Mouse (Mus musculus) cerebellum, adult 8-10 months (tissue): ENCODE measurements around the gene Olfr1029.
"Not testable (repeated sequence)": the region's sequence is repeated elsewhere in the genome, so short reads cannot be mapped to it uniquely, and the experiment has no call there.

Source experiments
- DNase-seq: peaks from one replicate; pipeline ENCODE4 v3.0.0; 2022

The Olfr1029 gene

GRCm38 (mm10) chr2:85973595-85973994, at the start of gene Olfr1029:
TSS of gene Olfr1029 (plus strand) at chr2:85973895.
- DNase-seq: no peak

GRCm38 (mm10) chr2:85950137-85950536, 23.6 kb upstream of the Olfr1029 start, which contains the start of gene Olfr1028:
TSS of gene Olfr1028 (plus strand) at chr2:85950437.
- DNase-seq: no peak

- DNase-seq: no peak
These were observed 5.3 kb downstream of the Olfr1029 start, which contains the start of gene Olfr1030 for GRCm38 (mm10) chr2:85978976-85979375. TSS of gene Olfr1030 (plus strand) at chr2:85979276.

GRCm38 (mm10) chr2:85990004-85990403, 16.3 kb downstream of the Olfr1029 start, which contains the start of gene Olfr1031:
TSS of gene Olfr1031 (plus strand) at chr2:85990304.
- no peak for DNase-seq

DNA sequence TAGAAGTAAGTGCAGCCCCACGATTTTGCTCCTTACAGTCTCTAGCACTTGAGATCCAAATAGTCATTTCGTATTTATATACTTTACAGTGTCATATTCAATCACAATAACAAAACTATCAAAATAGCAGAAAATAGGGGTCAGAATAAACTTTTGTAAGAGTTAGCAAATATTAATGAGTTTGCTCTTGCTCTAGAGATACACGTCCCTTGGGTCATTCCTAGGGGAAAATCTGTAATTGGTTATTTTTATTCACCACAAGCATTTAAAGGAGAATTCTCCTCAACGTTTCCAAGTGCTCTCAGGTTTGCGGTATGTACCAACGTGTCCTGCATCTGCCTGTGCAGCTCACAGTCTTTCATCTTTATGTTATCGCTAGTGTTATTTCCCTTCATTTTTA, 31.5 kb downstream of the Olfr1029 start, which contains the start of gene Olfr1032:
Gene Olfr1032, plus strand, starts transcription at position 301 of the 400 bp plus-strand sequence.
- DNase-seq: no peak

GRCm38 (mm10) chr2:86020406-86020805, 46.7 kb downstream of the Olfr1029 start, which contains the start of gene Olfr1033:
TSS of gene Olfr1033 (plus strand) at chr2:86020633.
- not testable (repeated sequence) for DNase-seq

DNA sequence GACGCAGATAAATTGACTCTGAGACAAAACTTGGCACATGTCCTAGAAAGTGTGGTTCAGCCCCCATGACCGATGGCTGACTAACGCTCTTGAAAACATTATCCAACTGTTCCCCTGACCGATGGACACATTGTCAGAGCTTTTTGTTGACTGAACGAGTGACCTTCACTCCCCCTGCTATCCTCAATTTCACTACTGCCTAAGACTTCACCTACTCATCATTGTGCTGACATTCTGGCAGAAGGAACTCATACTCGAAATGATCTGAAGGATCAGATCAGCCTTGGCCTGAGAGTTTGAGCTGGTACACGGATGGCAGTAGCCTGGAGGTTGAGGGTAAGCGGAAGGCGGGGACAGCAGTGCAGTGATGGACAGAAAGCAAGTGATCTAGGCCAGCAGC, 47.8 kb downstream of the Olfr1029 start:
- not testable (repeated sequence) for DNase-seq
